Mouse (Mus musculus) left cerebral cortex, postnatal 25 days (tissue): Measurements from ENCODE around the gene Spaca3. TPM values are rescaled to one million over a fixed set of nuclear protein-coding genes. Genes with fewer than 3 reads are reported as not detected.

ENCODE experiments used
- DNase-seq, 2 experiments: peaks; one replicate each; pipeline ENCODE4 v3.0.0; 2022; ENCODE audit warnings: low spot score in 2 of 2, mixed read lengths in 1 of 2
- intact Hi-C: fragments of 180-260 bp; cut with DNase I; formaldehyde crosslinking; loops from one replicate; pipeline ENCODE4 v1.15.1; 2025
- total RNA-seq, 2 experiments: library from RNA; stranded (reverse); gene quantifications; 2 replicates each; pipeline ENCODE4 v1.2.3; 2021

Spaca3 gene
- total RNA-seq, 2 experiments from 2014 or later, result not detected

- no peak for DNase-seq
- intact Hi-C loops, result loop anchor here (5.0 kb wide), 1 partner anchor 144 kb away; no protein-coding TSS in a partner anchor
Observed at GRCm38 (mm10) chr11:80913408-80914024, 55.4 kb downstream of the Spaca3 start.

Other genes starting within 250 kb of the Spaca3 start
- 1 to 10 TPM; 4.7 to 6.5 TPM for gene Myo1d, start 78.3 kb upstream of the Spaca3 start, total RNA-seq
- gene Tmem98, start 48.2 kb upstream of the Spaca3 start, total RNA-seq, result 1 to 10 TPM; 5.8 to 6.7 TPM